Mouse (Mus musculus) stomach, postnatal 0 days (tissue): ENCODE measurements around the gene Ankrd13b.
A peak's percentile ranks its signal among the peaks of the same experiment; 100 is the strongest.

Source experiments
- CTCF ChIP-seq: IDR thresholded peaks from 2 replicates; pipeline ENCODE4 v1.5.1; 2016; ENCODE audit warnings: antibody characterized with exemption, low read depth, mild to moderate bottlenecking, moderate library complexity
- EP300 ChIP-seq: optimal IDR thresholded peaks from 2 replicates; pipeline ENCODE3; 2016; ENCODE audit warnings: antibody characterized with exemption

DNA sequence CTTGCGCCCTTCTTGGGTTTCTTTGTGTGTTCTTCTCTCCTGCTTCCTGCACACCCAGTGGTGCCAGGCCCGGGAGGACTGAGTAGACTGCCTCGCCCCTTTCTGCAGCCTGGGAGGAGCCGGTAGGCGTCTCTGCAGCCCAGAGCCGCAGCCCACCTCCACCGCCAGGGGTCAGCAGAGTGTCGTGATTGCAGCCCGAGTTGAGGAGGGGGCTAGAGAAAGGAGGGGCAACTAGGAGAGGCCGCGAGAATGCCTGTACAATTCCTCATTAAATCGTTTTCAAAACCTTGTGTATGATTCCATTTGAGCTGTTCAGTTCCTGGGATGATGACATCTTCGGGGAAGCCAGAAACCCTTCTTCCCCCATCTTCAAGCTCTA, 1.6 kb upstream of the Ankrd13b start:
- peak; percentile 26 for TF ChIP-seq EP300
- TF ChIP-seq CTCF = peak; percentile 99
